Mouse (Mus musculus) cerebellum, adult 2 months (tissue): Measurements from ENCODE around the gene Cd70. TPM values are rescaled to one million over a fixed set of nuclear protein-coding genes. Genes with fewer than 3 reads are reported as not detected.

Source experiments
- DNase-seq, 2 experiments: peaks; one replicate each; pipeline ENCODE4 v3.0.0; 2021
- H3K27ac ChIP-seq: fragments of 200-500 bp; 2 replicates; pipeline ENCODE4 v1.5.1; 2012; ENCODE audit warnings: low read length, control low read depth, inconsistent platforms; ENCODE audit not compliant: insufficient read depth
- H3K27me3 ChIP-seq: fragments of 200-500 bp; 2 replicates; pipeline ENCODE4 v1.6.1; 2012; ENCODE audit warnings: inconsistent platforms, mild to moderate bottlenecking, low read length, moderate library complexity; ENCODE audit not compliant: control insufficient read depth, insufficient read depth
- H3K4me1 ChIP-seq: fragments of 200-500 bp; 2 replicates; pipeline ENCODE4 v1.6.1; 2011; ENCODE audit warnings: low read length; ENCODE audit not compliant: control insufficient read depth, insufficient read depth
- H3K4me3 ChIP-seq: fragments of 200-500 bp; replicated peaks from 2 replicates; pipeline ENCODE3; 2011; ENCODE audit warnings: mild to moderate bottlenecking, low read depth, low read length, control low read depth; ENCODE audit not compliant: insufficient read depth
- CTCF ChIP-seq: fragments of 200-500 bp; IDR thresholded peaks from 2 replicates; pipeline ENCODE4 v1.5.1; 2011; ENCODE audit warnings: low read depth, mild to moderate bottlenecking, control low read depth, low read length, moderate library complexity, borderline replicate concordance; ENCODE audit not compliant: insufficient read depth
- POLR2A ChIP-seq: fragments of 200-500 bp; IDR thresholded peaks from 2 replicates; pipeline ENCODE4 v1.6.1; 2011; ENCODE audit warnings: low read length, control low read depth, borderline replicate concordance; ENCODE audit not compliant: insufficient read depth
- WGBS: fragments of 180-500 bp; shearing (Covaris S2); methylation state at CpG from one replicate; pipeline ENCODE4 v1.1.7; 2018; 5-methylcytosine and 5-hydroxymethylcytosine counted together
- polyA plus RNA-seq: library from polyadenylated mRNA; depleted of rRNA; stranded (reverse); fragments of >200 nt; gene quantifications from 2 replicates; pipeline ENCODE4 v1.2.3, GENCODE M21; 2012; rRNA removed

Gene Cd70
- polyA plus RNA-seq, 1 experiment: 12.5 TPM

DNA sequence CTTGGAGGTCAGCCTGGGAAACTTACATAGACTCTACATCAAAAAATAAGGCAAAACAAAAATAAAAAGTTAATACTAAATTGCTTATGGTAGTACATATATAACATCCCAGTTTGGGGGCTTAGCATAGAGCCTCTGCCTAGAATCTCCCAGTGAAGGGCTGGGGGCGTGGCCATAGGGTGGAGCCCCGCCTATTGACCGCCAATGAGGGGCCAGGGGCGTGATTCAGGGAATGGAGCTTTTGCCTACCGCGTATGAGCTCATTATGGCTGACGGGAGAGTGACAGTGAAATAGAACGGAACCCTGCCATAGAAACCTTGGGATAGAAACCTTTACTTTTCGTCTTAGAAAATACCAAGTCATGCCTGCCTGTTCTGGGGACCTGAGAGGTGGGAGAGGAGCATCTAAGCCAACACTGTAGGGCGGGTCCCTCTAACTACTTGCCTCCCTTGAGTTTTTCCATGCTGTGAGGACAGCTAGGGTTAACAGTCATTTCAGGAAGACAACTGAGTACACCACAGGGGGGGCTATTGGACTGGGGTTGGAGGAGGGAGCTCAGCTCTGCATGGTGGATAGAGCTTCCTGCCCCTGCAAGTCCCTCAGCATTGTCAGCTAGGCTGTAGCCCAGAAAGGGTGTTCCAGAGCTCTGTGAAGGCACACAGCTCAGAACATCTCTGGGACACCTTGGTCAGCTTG, 49.8 kb downstream of the Cd70 start:
- no peak overlapping the region for H3K4me3 ChIP-seq
- H3K4me1 ChIP-seq: no peaks in the 10 kb centered on the region; the same call in 1 of the 2 replicates
- TF ChIP-seq CTCF: no peak
- TF ChIP-seq POLR2A: no peak
- no peaks in the 10 kb centered on the region for H3K27me3 ChIP-seq
- 21% methylated on average over 10 of the region's 10 CpGs for WGBS
- DNase-seq: no peak
- H3K27ac ChIP-seq: no peak overlapping the region

DNA sequence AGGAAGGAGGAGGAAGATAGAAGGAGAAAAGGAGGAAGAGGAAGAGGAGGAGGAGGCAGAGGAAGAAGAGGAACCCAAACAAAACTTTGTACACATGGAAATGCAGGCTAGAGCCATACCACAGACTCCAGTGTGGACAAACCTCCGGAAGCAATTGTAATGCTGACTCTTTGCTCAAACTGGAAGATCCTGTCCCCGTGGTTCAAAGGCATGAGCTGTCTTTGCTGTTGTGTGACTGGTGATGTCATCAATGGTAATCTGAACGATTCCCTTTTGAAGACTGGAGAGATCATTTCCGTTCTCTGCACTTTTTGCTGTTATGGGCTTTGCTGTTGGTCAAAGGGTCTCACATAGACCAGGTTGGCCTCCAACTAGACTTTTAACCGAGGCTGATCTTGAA, 51.3 kb downstream of the Cd70 start:
- Histone ChIP-seq H3K27me3 (no peaks in the 10 kb centered on the region), H3K27ac (no peak overlapping the region), H3K4me1 (no peaks in the 10 kb centered on the region; the same call in 1 of the 2 replicates), H3K4me3 (no peak overlapping the region)
- DNase-seq: no peak
- WGBS: 85% methylated on average over 5 of the region's 5 CpGs
- no peak for TF ChIP-seq CTCF
- TF ChIP-seq POLR2A: no peak

DNA sequence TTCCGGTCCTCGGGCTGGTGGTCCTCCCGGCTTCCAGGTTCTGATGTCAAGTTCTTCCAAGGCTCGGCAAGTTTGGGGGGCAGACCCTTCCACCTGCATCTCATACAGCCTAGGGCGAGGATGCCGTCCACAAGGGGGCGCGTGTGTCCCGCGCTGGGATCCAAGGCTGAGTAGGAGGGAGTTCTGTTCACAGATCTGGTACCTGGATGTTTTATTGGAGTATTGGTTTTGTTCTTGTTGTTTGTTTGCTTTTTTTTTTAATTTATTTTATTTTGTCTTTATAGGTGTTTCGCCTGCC, 53.0 kb downstream of the Cd70 start:
- H3K27ac ChIP-seq: no peak overlapping the region
- H3K4me3 ChIP-seq: peak overlapping the region; percentile 25
- DNase-seq: peak; percentile 80 to 89
- WGBS: under 1% methylated on average over 11 of the region's 11 CpGs
- H3K4me1 ChIP-seq: no peaks in the 10 kb centered on the region; the same call in 1 of the 2 replicates
- no peak for TF ChIP-seq POLR2A
- TF ChIP-seq CTCF: peak; percentile 87
- H3K27me3 ChIP-seq: no peaks in the 10 kb centered on the region

Other genes with a start within 250 kb of the Cd70 start
- 45.7 and 47.9 TPM in 2 replicates for gene Mllt1, start 214.4 kb downstream of the Cd70 start, polyA plus RNA-seq
- gene Acer1, start 167.7 kb downstream of the Cd70 start, polyA plus RNA-seq: not detected in 2 replicates
- 167 and 175 TPM in 2 replicates for gene Clpp, start 159.5 kb downstream of the Cd70 start, polyA plus RNA-seq
- gene Alkbh7, start 152.4 kb downstream of the Cd70 start, polyA plus RNA-seq: 56.7 and 70.4 TPM in 2 replicates
- 0.41 TPM in 1 of 2 replicates, not detected in the other for gene Pspn, start 149.8 kb downstream of the Cd70 start, polyA plus RNA-seq
- gene Gtf2f1, start 138.5 kb downstream of the Cd70 start, polyA plus RNA-seq: 81.0 and 85.3 TPM in 2 replicates
- 0.10 and 0.34 TPM in 2 replicates for gene Gm17949, start 138.3 kb downstream of the Cd70 start, polyA plus RNA-seq
- gene Khsrp, start 118.3 kb downstream of the Cd70 start, polyA plus RNA-seq: 67.7 and 70.3 TPM in 2 replicates
- 0.17 and 0.29 TPM in 2 replicates for gene Slc25a41, start 108.1 kb downstream of the Cd70 start, polyA plus RNA-seq
- gene Crb3, start 90.7 kb downstream of the Cd70 start, polyA plus RNA-seq: 2.8 and 3.3 TPM in 2 replicates
- 178 and 211 TPM in 2 replicates for gene Slc25a23, start 89.9 kb downstream of the Cd70 start, polyA plus RNA-seq
- gene Dennd1c, start 71.3 kb downstream of the Cd70 start, polyA plus RNA-seq: 1.1 and 2.1 TPM in 2 replicates
- 1,121 and 1,177 TPM in 2 replicates for gene Tubb4a, start 62.0 kb downstream of the Cd70 start, polyA plus RNA-seq
- gene Tnfsf9, start 44.5 kb downstream of the Cd70 start, polyA plus RNA-seq: 5.8 and 7.7 TPM in 2 replicates
- not detected in 2 replicates for gene Tnfsf14, start 44.4 kb upstream of the Cd70 start, polyA plus RNA-seq
- gene C3, start 78.4 kb upstream of the Cd70 start, polyA plus RNA-seq: 1.1 and 1.3 TPM in 2 replicates
- gene Gpr108, start 98.7 kb upstream of the Cd70 start, polyA plus RNA-seq: 44.0 and 46.9 TPM in 2 replicates
- 8.5 and 10.1 TPM in 2 replicates for gene Trip10, start 99.7 kb upstream of the Cd70 start, polyA plus RNA-seq
- 1.2 and 1.5 TPM in 2 replicates for gene Vav1, start 129.3 kb upstream of the Cd70 start, polyA plus RNA-seq
- 1.0 and 1.6 TPM in 2 replicates for gene Adgre1, start 208.9 kb upstream of the Cd70 start, polyA plus RNA-seq